Comparison of ENCODE assay signal across 8 mouse cellular contexts in the genomic region with DNA sequence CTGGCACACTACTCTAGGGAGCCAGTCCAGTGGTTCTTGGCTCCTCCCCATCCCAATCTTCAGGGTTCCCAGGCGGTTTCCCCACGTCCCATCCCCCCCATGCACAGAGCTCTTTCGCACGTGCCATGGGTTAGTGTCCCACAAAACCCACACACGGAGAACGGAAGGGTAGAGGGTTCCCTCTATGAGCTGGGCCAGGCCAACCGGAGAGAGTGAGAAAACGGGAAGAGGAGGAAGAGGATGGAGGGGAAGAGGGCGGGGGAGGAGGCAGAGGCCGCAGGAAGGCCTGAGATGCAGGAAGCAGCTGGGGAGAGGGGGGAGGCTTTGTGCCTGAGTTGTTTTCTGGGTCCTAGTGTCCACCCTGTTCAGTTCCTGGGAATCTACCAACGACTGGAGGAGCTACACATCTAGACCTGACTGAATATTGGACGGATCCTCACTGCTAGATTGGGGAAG. TPM values are rescaled to one million over a fixed set of nuclear protein-coding genes. Genes with fewer than 3 reads are reported as not detected.
DNase-seq lines count a peak whose midpoint lies in the region; ATAC-seq lines count a peak whose summit lies in the region.

No protein-coding gene starts in this region.

- H3K27ac ChIP-seq in forebrain, embryonic 10.5 days = peak overlapping the region; percentile 97
- peak overlapping the region; percentile 94 for H3K27ac ChIP-seq in heart, embryonic 16.5 days (ENCODE audit: low read length)
- H3K27ac ChIP-seq in liver, embryonic 15.5 days (replicated peaks) = peak overlapping the region; percentile 90
- H3K27ac ChIP-seq in neural tube, embryonic 11.5 days (ENCODE audit: low read depth, low read length) = peak overlapping the region; percentile 80

- DNase-seq in ES-CJ7 (ENCODE audit: low read depth, low spot score) = peak; percentile 92
- peak; percentile 80 for DNase-seq in c-Kit-positive CD71-negative TER-119-negative erythroid progenitor cells, embryonic 14.5 days (ENCODE audit: low read depth)
- peak; percentile 92 for DNase-seq in forebrain, embryonic 10.5 days (ENCODE audit: extremely low spot score, low spot score)
- DNase-seq in kidney, postnatal 14 days = peak; percentile 91
- DNase-seq in neural tube, embryonic 11.5 days (ENCODE audit: low spot score) = peak; percentile 86
- DNase-seq in telencephalon, adult 2 months (ENCODE audit: low read depth, low spot score) = peak; percentile 96

- peak overlapping the region; percentile 96 for H3K4me3 ChIP-seq in forebrain, embryonic 10.5 days
- H3K4me3 ChIP-seq in heart, embryonic 16.5 days (ENCODE audit: low read length) = peak overlapping the region; percentile 93
- H3K4me3 ChIP-seq in liver, embryonic 15.5 days (replicated peaks) = peak overlapping the region; percentile 89
- peak overlapping the region; percentile 46 for H3K4me3 ChIP-seq in neural tube, embryonic 11.5 days (ENCODE audit: low read depth, low read length)

- 0% methylated on average over 12 of the region's 12 CpGs for WGBS in forebrain, embryonic 10.5 days
- WGBS in heart, embryonic 16.5 days = under 1% methylated on average over 12 of the region's 12 CpGs
- WGBS in liver, embryonic 15.5 days (ENCODE audit: insufficient replicate concordance) = under 1% methylated on average over 12 of the region's 12 CpGs
- WGBS in neural tube, embryonic 11.5 days = 2% methylated on average over 12 of the region's 12 CpGs

- H3K9me3 ChIP-seq in forebrain, embryonic 10.5 days = no peaks in the 10 kb centered on the region
- no peaks in the 10 kb centered on the region for H3K9me3 ChIP-seq in heart, embryonic 16.5 days (replicated peaks; ENCODE audit: control insufficient read depth, low read length)
- no peaks in the 10 kb centered on the region for H3K9me3 ChIP-seq in liver, embryonic 15.5 days (replicated peaks)
- H3K9me3 ChIP-seq in neural tube, embryonic 11.5 days (ENCODE audit: control insufficient read depth, low read length) = no peaks in the 10 kb centered on the region

- no peaks in the 10 kb centered on the region for H3K27me3 ChIP-seq in forebrain, embryonic 10.5 days (ENCODE audit: poor library complexity, severe bottlenecking)
- H3K27me3 ChIP-seq in heart, embryonic 16.5 days (ENCODE audit: control insufficient read depth, insufficient read depth, low read length) = no peaks in the 10 kb centered on the region
- H3K27me3 ChIP-seq in liver, embryonic 15.5 days = no peaks in the 10 kb centered on the region
- H3K27me3 ChIP-seq in neural tube, embryonic 11.5 days (ENCODE audit: control insufficient read depth, insufficient read depth, low read length) = no peaks in the 10 kb centered on the region

- H3K9ac ChIP-seq in heart, embryonic 16.5 days (ENCODE audit: low read length) = peak overlapping the region; percentile 73
- peak overlapping the region; percentile 94; the same call in 1 of the 2 replicates for H3K9ac ChIP-seq in liver, embryonic 15.5 days
- peak overlapping the region; percentile 76 for H3K9ac ChIP-seq in neural tube, embryonic 11.5 days (ENCODE audit: low read length)

- ATAC-seq in heart, embryonic 16.5 days (replicated peaks; ENCODE audit: extremely low read depth, insufficient read depth, low FRiP score) = peak; percentile 59
- ATAC-seq in liver, embryonic 15.5 days (ENCODE audit: insufficient read depth) = peak; percentile 32; the same call in 1 of the 2 replicates
- peak; percentile 51 for ATAC-seq in neural tube, embryonic 11.5 days (ENCODE audit: insufficient read depth, low FRiP score, low TSS enrichment)

- H3K4me2 ChIP-seq in heart, embryonic 16.5 days (ENCODE audit: low read depth, low read length) = peak overlapping the region; percentile 98
- peak overlapping the region; percentile 97 for H3K4me2 ChIP-seq in liver, embryonic 15.5 days
- peak overlapping the region; percentile 100 for H3K4me2 ChIP-seq in neural tube, embryonic 11.5 days (ENCODE audit: low read depth)

- H3K4me1 ChIP-seq in forebrain, embryonic 10.5 days = peaks cover 88% of the 10 kb centered on the region
- peaks cover 48% of the 10 kb centered on the region for H3K4me1 ChIP-seq in heart, embryonic 16.5 days (ENCODE audit: control insufficient read depth, insufficient read depth, low read length)
- peaks cover 91% of the 10 kb centered on the region for H3K4me1 ChIP-seq in liver, embryonic 15.5 days (replicated peaks)
- peaks cover 35% of the 10 kb centered on the region for H3K4me1 ChIP-seq in neural tube, embryonic 11.5 days (ENCODE audit: control insufficient read depth, insufficient read depth, low read length)

- peaks cover 7% of the 10 kb centered on the region for H3K36me3 ChIP-seq in forebrain, embryonic 10.5 days (replicated peaks)
- H3K36me3 ChIP-seq in heart, embryonic 16.5 days (ENCODE audit: control insufficient read depth, insufficient read depth) = no peaks in the 10 kb centered on the region
- no peaks in the 10 kb centered on the region for H3K36me3 ChIP-seq in liver, embryonic 15.5 days (replicated peaks)
- H3K36me3 ChIP-seq in neural tube, embryonic 11.5 days (ENCODE audit: control insufficient read depth, insufficient read depth, low read length) = no peaks in the 10 kb centered on the region

RNA-seq across cellular contexts. Expression of a gene that starts 1.2 kb away (rescaled TPM):
- polyA plus RNA-seq in forebrain, embryonic 10.5 days (2016; fragmentation: Nextera tagmentation; extraction: Ambion mirVana) = 8.7 and 10.7 TPM in 2 replicates
- polyA plus RNA-seq in heart, embryonic 16.5 days (2015; fragmentation: Nextera tagmentation; extraction: Ambion mirVana) = 5.8 and 6.4 TPM in 2 replicates
- polyA plus RNA-seq in liver, embryonic 15.5 days (2015; fragmentation: Nextera tagmentation; extraction: Ambion mirVana) = 8.2 and 8.8 TPM in 2 replicates
- 15.3 and 17.0 TPM in 2 replicates for polyA plus RNA-seq in neural tube, embryonic 11.5 days (2014; fragmentation: Nextera tagmentation; extraction: Ambion mirVana)

RNA-seq across cellular contexts. Expression of a gene that starts 13.5 kb away (rescaled TPM):
- not detected in 2 replicates for polyA plus RNA-seq in forebrain, embryonic 10.5 days (2016; fragmentation: Nextera tagmentation; extraction: Ambion mirVana)
- 27.9 and 29.4 TPM in 2 replicates for polyA plus RNA-seq in heart, embryonic 16.5 days (2015; fragmentation: Nextera tagmentation; extraction: Ambion mirVana)
- polyA plus RNA-seq in liver, embryonic 15.5 days (2015; fragmentation: Nextera tagmentation; extraction: Ambion mirVana) = 0.35 and 1.1 TPM in 2 replicates
- 1.9 and 2.2 TPM in 2 replicates for polyA plus RNA-seq in neural tube, embryonic 11.5 days (2014; fragmentation: Nextera tagmentation; extraction: Ambion mirVana)

RNA-seq across cellular contexts. Expression of a gene that starts 20.1 kb away (rescaled TPM):
- polyA plus RNA-seq in forebrain, embryonic 10.5 days (2016; fragmentation: Nextera tagmentation; extraction: Ambion mirVana) = 35.8 and 36.7 TPM in 2 replicates
- polyA plus RNA-seq in heart, embryonic 16.5 days (2015; fragmentation: Nextera tagmentation; extraction: Ambion mirVana) = 8.6 and 9.0 TPM in 2 replicates
- polyA plus RNA-seq in liver, embryonic 15.5 days (2015; fragmentation: Nextera tagmentation; extraction: Ambion mirVana) = 33.9 and 39.2 TPM in 2 replicates
- polyA plus RNA-seq in neural tube, embryonic 11.5 days (2014; fragmentation: Nextera tagmentation; extraction: Ambion mirVana) = 53.1 and 56.2 TPM in 2 replicates

RNA-seq across cellular contexts. Expression of a gene that starts 22.2 kb away (rescaled TPM):
- polyA plus RNA-seq in forebrain, embryonic 10.5 days (2016; fragmentation: Nextera tagmentation; extraction: Ambion mirVana) = not detected in 2 replicates
- 0.33 TPM in 1 of 2 replicates, not detected in the other for polyA plus RNA-seq in heart, embryonic 16.5 days (2015; fragmentation: Nextera tagmentation; extraction: Ambion mirVana)
- not detected in 2 replicates for polyA plus RNA-seq in liver, embryonic 15.5 days (2015; fragmentation: Nextera tagmentation; extraction: Ambion mirVana)
- polyA plus RNA-seq in neural tube, embryonic 11.5 days (2014; fragmentation: Nextera tagmentation; extraction: Ambion mirVana) = not detected in 2 replicates

RNA-seq across cellular contexts. Expression of a gene that starts 51.6 kb away (rescaled TPM):
- 12.1 and 12.5 TPM in 2 replicates for polyA plus RNA-seq in forebrain, embryonic 10.5 days (2016; fragmentation: Nextera tagmentation; extraction: Ambion mirVana)
- polyA plus RNA-seq in heart, embryonic 16.5 days (2015; fragmentation: Nextera tagmentation; extraction: Ambion mirVana) = 141 and 148 TPM in 2 replicates
- 10.2 and 10.8 TPM in 2 replicates for polyA plus RNA-seq in liver, embryonic 15.5 days (2015; fragmentation: Nextera tagmentation; extraction: Ambion mirVana)
- polyA plus RNA-seq in neural tube, embryonic 11.5 days (2014; fragmentation: Nextera tagmentation; extraction: Ambion mirVana) = 16.2 and 17.9 TPM in 2 replicates

Comparison
In these comparisons a context has a peak if more than half of its experiments do, and no peak if none do; other contexts are left out.
1. Peak in every context shown above with its lines: DNase-seq, ATAC-seq, H3K4me3 ChIP-seq and H3K27ac ChIP-seq.
2. H3K4me3 ChIP-seq: peak in every context shown above with its lines; median percentile 96 in forebrain, embryonic 10.5 days; 93 in heart, embryonic 16.5 days; 89 in liver, embryonic 15.5 days; 46 in neural tube, embryonic 11.5 days.